Mouse (Mus musculus) layer of hippocampus, adult 9-10 months (tissue): Measurements from ENCODE around the gene Gm4778.
"Not testable (repeated sequence)": the region's sequence is repeated elsewhere in the genome, so short reads cannot be mapped to it uniquely, and the experiment has no call there.

Source experiments
- DNase-seq: peaks from one replicate; pipeline ENCODE4 v3.0.0; 2022; ENCODE audit warnings: low spot score

Gene Gm4778

DNA sequence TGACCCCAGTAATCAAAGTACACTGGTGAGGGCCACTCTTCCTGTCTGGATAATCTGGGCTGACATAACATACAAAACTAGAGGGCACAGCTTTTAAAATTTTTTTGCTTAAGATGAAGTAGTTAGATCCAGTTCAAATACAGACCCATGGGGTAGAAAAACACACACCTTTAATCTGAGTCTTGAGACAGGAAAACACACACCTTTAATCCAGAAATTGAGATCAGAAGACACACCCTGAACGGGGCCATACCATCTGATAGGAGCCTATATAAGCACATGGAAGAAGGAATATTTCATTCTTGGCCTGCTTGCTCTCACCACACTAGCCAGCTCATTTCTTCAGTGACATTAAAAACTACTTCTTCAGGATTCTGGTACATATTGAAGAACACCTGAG is at the start of gene Gm4778:
Gene Gm4778, plus strand, starts transcription at position 301 of the 400 bp plus-strand sequence.
- DNase-seq: not testable (repeated sequence)

DNA sequence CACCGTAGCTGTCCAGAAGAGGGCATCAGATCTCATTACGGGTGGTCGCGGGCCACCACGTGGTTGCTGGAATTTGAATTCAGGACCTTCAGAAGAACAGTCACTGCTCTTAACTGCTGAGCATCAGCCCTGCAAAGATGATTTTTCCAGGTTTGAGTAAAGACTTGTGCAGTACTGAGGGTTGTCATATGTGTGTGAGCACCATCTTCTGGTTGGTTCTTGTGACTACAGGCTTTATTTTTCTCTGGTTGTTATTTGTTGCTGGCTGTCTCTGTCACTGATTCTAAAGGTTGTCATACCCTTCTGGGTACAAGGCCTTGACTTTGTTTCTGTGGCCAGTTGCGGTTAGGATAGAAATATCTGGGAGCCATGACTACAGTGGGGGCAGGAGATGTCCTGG is 3.2 kb upstream of the Gm4778 start:
- peak; percentile 22 for DNase-seq

DNA sequence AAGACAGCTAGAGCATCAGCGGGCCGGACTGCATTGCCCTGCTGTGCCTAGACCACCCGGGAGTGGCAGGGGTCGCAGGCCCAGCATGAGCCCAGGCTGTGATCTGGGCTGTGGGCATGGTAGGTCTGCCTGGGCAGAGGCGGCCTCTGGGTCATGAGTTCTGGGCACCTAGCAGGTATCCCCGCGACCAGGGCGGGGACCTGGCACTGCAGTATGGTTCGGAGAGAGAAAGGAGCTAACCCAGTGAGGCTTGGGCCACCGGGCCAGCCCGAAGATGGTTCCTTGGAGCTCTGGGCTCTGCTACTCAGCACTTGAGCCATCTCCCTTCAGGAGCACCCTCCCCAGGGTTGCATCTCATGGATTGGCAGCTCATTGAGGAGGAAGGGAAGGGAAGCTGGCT is 12.2 kb downstream of the Gm4778 start:
- DNase-seq: no peak

DNA sequence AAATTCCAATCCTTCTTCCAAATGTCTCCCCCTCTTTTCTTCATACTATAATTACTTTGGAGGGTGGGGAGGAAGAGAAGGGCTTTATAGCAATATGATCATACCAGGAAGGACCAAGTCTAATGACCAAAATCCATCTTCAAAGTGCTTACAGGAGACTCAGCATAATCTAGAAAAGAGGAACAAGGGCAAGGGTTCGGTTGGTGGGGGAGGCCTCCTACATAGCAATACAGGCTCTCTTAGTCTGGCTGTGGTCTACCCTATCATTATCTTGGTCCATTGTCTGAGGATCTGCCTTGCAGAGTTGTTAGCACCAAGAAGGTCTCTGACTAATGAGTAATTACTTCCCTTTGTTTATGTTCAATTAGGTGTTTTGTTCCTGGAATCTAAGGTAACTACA is 41.6 kb downstream of the Gm4778 start:
- DNase-seq: no peak

DNA sequence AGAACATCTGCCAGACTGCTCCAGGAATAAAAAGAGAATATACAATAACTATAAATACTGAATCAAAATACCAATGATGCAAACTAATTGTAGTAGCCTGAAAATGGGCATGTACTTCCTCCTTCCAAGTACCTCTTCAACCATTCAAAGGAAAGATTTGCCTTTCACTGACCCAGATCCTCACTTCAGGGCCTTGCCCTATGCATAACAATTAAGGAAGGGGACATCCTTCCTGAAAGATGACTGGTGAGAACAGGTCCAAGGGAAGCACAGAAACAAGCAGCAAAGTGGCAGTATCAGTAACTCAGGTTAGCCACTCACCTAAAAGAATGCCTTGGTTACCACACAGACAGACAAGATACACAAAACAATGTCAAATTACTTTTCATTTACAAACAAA is 43.1 kb downstream of the Gm4778 start:
- DNase-seq: no peak

DNA sequence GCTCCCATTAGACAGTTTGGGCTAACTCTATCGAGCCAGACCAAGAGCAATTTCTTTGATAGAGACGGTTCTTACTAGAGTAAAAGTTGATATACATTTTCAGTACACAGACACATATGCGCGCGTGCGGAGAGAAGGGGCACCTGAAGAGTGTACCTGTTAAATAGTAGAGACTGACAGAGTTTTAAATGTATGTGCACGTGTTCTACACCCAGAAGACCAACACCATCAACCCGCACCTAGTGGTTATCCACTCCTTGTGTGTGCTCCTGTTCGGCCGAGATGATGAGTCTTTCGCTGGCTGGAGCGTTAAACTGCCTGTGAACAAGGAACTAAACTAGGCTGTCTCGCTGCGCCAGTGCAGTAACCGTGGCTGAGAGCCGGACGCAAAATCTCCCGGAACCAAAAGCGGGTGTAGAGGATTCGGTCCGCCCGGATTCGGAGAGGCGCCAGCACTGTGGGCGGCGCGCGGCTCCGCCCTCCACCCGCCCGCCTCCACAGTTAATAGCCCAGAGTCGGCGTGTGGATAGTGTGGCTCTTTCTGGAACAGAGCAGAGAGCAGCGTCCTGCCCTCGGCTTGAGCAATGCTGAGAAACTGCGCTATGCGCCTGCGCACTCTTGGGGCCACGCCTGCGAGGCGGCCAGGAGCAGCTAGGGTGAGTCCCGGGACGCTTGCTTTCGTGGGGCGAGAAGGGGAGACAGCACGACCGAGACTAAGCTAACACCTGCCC is 46.0 kb downstream of the Gm4778 start, which contains the start of gene Them4:
Gene Them4, plus strand, starts transcription at position 457 of the 731 bp plus-strand sequence.
- peak; percentile 76 for DNase-seq

DNA sequence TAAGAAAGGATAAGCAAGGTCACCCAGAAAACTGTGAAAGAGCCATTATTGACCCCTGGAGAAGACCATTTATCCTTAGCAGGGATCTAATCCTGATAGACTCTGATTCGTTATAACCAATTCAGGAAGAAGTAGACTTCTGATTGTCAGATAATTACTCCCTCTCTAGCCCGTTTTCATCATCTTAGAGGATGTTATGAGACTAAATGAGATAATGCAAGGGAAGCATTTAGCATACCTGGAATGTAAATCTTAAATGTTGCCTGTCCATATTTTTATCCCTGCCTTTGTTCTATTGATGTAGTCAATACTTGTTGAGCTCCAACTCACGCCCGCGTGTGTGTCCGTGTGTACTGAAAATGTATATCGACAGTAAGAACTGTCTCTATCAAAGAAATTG is 46.7 kb downstream of the Gm4778 start:
- no peak for DNase-seq

DNA sequence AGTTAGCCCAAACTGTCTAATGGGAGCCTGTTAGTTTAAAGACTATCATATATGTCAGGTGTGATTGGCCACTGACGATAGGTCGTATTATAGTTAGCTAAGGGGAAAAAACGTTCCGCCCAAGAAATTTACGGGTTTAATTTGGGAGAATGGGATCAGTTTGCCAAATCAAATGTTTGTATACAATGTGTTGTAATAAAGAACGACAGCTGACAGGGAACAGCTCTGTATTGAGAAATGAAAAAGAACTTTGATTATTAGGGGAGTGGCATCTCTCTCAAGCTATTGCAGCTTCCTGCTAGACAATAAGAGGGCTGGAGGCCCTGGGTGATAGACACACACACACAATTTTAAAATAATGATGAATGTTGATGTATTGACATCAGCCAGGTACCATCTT is 47.1 kb downstream of the Gm4778 start:
- DNase-seq: no peak

DNA sequence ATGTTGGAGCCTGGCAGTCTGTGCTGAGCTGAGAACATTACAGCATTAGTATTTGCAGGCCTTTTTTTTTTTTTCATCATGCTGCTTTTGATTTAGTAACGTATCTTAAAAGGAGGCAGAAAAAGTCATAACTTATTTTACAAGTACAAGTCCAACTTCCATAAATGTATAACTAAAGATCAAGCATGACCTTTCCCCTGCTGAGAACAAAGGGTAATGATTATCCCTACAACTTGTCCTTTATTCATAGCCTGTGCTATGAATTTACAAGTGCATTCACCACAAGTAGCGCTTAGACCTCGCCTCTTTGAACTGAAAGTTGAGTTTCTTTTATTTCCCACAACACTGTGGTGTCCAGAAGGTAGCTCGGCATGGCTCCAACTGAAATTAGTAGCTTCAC is 47.5 kb downstream of the Gm4778 start:
- DNase-seq: no peak
